Mouse (Mus musculus) kidney, postnatal 0 days (tissue): ENCODE measurements around the gene Gm10271. TPM values are rescaled to one million over a fixed set of nuclear protein-coding genes. Genes with fewer than 3 reads are reported as not detected.

Experiments used
- ATAC-seq: fragments of 200-750 bp; cut with Nextera tagmentation; replicated peaks from 2 replicates; pipeline ENCODE4 v1.8.0; 2017; ENCODE audit warnings: low read depth, moderate number of reproducible peaks, moderate TSS enrichment, moderate library complexity; ENCODE audit not compliant: low FRiP score
- DNase-seq: peaks from one replicate; pipeline ENCODE4 v3.0.0-alpha.2; 2016; ENCODE audit warnings: low spot score
- H3K27ac ChIP-seq: fragments of 300-500 bp; sonication (generic); 2 replicates; pipeline ENCODE4 v1.5.1; 2014; ENCODE audit warnings: mild to moderate bottlenecking
- H3K27me3 ChIP-seq: fragments of 300-500 bp; sonication (generic); 2 replicates; pipeline ENCODE4 v1.6.1; 2014; ENCODE audit warnings: low read length, mixed read lengths; ENCODE audit not compliant: insufficient read depth
- H3K36me3 ChIP-seq: fragments of 300-500 bp; sonication (generic); 2 replicates; pipeline ENCODE4 v1.6.1; 2014; ENCODE audit warnings: low read length, mixed read lengths; ENCODE audit not compliant: insufficient read depth
- H3K4me1 ChIP-seq: fragments of 300-500 bp; sonication (generic); replicated peaks from 2 replicates; pipeline ENCODE4 v1.6.1; 2014; ENCODE audit warnings: antibody characterized with exemption, low read length, mixed read lengths; ENCODE audit not compliant: insufficient read depth
- H3K4me2 ChIP-seq: fragments of 300-500 bp; sonication (generic); 2 replicates; pipeline ENCODE4 v1.6.1; 2014; ENCODE audit warnings: mild to moderate bottlenecking, low read length, moderate library complexity, mixed read lengths
- H3K4me3 ChIP-seq: fragments of 300-500 bp; sonication (generic); replicated peaks from 2 replicates; pipeline ENCODE4 v1.5.1; 2014; ENCODE audit warnings: low read depth, low read length
- H3K9ac ChIP-seq: fragments of 300-500 bp; sonication (generic); 2 replicates; pipeline ENCODE4 v1.6.1; 2014; ENCODE audit warnings: low read depth, low read length
- H3K9me3 ChIP-seq: fragments of 300-500 bp; sonication (generic); replicated peaks from 2 replicates; pipeline ENCODE4 v1.6.1; 2016; ENCODE audit warnings: low read length, inconsistent platforms, mixed read lengths
- CTCF ChIP-seq: IDR thresholded peaks from 2 replicates; pipeline ENCODE4 v1.5.1; 2016; ENCODE audit warnings: antibody characterized with exemption, low read depth, mild to moderate bottlenecking, moderate library complexity
- WGBS: fragments of 180-500 bp; shearing (Covaris S2); extraction: QIAGEN DNeasy Blood & Tissue Kit; methylation state at CpG from one replicate; pipeline ENCODE4 v1.1.7; 2014; 5-methylcytosine and 5-hydroxymethylcytosine counted together
- polyA plus RNA-seq: library from polyadenylated mRNA; unstranded; fragments of >200 nt; fragmentation: Nextera tagmentation; extraction: Ambion mirVana; gene quantifications from 2 replicates; pipeline ENCODE4 v1.2.1, GENCODE M21; 2015

Gm10271 gene
- polyA plus RNA-seq, 1 experiment from 2014 or later = not detected

- no peaks in the 10 kb centered on the region for H3K36me3 ChIP-seq
- DNase-seq = peak; percentile 45
- ATAC-seq = no peak; the same call in 1 of the 2 replicates
- H3K9ac ChIP-seq = no peak overlapping the region
- no peak overlapping the region for H3K4me3 ChIP-seq
- H3K27ac ChIP-seq = peak overlapping the region; percentile 57; the same call in 1 of the 2 replicates
- H3K4me1 ChIP-seq = no peaks in the 10 kb centered on the region
- H3K4me2 ChIP-seq = no peak overlapping the region
- no peak for TF ChIP-seq CTCF
- no peaks in the 10 kb centered on the region for H3K9me3 ChIP-seq
- 45% methylated on average over 5 of the region's 5 CpGs for WGBS
- no peaks in the 10 kb centered on the region for H3K27me3 ChIP-seq
These were observed 7.1 kb downstream of the Gm10271 start for GRCm38 (mm10) chr10:116965297-116965696.

- H3K9me3 ChIP-seq = no peaks in the 10 kb centered on the region
- no peak overlapping the region for H3K4me2 ChIP-seq
- no peak overlapping the region for H3K9ac ChIP-seq
- no peaks in the 10 kb centered on the region for H3K4me1 ChIP-seq
- no peak for TF ChIP-seq CTCF
- no peaks in the 10 kb centered on the region for H3K36me3 ChIP-seq
- no peak overlapping the region for H3K27ac ChIP-seq
- no peaks in the 10 kb centered on the region for H3K27me3 ChIP-seq
- no peak for DNase-seq
- ATAC-seq = no peak
- H3K4me3 ChIP-seq = no peak overlapping the region
- WGBS = 80% methylated on average over 4 of the region's 4 CpGs
These were observed 7.8 kb downstream of the Gm10271 start for GRCm38 (mm10) chr10:116964571-116964970.

DNA sequence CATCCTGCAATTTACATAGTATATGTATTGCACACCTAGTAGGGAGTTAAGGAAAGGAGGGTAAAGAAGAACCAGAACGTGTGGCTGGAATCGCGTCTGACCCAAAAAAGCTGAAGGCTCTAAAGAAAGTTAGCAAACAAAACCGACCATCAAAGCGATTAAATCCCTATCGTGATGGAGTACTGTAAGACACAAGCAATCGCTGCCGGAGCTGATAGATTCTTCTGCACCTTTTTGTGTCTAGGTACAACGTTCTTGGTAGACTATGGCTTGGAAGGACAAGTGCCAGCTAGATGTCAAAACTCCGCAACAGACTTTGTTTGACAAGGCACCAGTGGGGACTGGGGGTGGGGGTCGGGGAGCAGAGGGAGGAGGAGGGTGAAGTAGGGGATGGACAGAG lies 8.3 kb downstream of the Gm10271 start:
- Histone ChIP-seq H3K9ac (no peak overlapping the region), H3K9me3 (no peaks in the 10 kb centered on the region), H3K4me3 (no peak overlapping the region), H3K27me3 (no peaks in the 10 kb centered on the region), H3K4me2 (no peak overlapping the region), H3K36me3 (no peaks in the 10 kb centered on the region), H3K27ac (no peak overlapping the region), H3K4me1 (no peaks in the 10 kb centered on the region)
- 81% methylated on average over 11 of the region's 11 CpGs for WGBS
- ATAC-seq (no peak), DNase-seq (no peak)
- no peak for TF ChIP-seq CTCF

DNA sequence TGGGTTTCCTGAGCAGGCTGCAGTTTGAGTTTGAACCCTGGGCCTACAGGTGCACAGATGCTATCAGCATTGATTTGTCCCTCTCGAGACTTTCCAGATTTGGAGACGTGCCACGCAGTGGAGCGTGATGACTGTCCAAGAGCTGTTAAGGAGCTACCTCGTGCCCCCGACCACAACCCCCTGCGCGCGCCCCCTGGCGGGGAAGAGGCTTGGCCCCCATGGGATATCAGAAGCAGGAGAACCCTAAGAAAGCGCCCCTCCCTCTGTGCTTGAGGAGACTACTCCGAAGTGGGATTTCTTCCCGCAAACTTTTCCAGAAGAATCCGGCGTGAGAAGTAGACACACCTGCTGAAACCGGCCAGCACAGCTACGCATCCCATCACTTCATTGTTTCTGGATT lies 9.6 kb downstream of the Gm10271 start:
- Histone ChIP-seq H3K36me3 (no peaks in the 10 kb centered on the region), H3K4me2 (no peak overlapping the region), H3K27me3 (no peaks in the 10 kb centered on the region), H3K4me1 (no peaks in the 10 kb centered on the region), H3K9ac (no peak overlapping the region), H3K4me3 (no peak overlapping the region), H3K27ac (no peak overlapping the region), H3K9me3 (no peaks in the 10 kb centered on the region)
- TF ChIP-seq CTCF = peak; percentile 26; the same call in 1 of the 2 replicates
- 58% methylated on average over 17 of the region's 17 CpGs for WGBS
- no peak for DNase-seq
- no peak for ATAC-seq

DNA sequence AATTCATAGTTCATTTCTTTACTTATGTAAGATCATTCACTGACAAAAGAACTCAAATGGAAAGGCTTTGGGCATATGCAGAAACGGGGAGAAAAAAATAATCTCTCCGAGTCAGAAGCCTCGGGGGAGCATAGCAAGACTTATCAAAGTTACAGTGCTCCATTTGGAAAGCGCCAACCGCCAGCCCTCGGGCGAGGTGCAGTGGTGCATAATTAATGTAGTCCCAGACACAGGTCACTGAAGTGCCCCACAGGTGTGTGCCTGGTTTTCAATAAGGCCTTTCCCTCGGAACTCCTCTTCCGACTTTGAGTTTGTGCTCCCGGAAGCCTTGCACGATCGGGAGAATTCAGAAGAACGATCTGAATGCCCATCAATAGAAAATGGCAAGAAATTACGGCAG lies 10.3 kb downstream of the Gm10271 start:
- Histone ChIP-seq H3K4me1 (0 out of 2 replicates have a peak, but pooled peaks cover 4% of the 10 kb centered on the region), H3K9ac (no peak overlapping the region), H3K9me3 (no peaks in the 10 kb centered on the region), H3K36me3 (no peaks in the 10 kb centered on the region), H3K4me3 (no peak overlapping the region), H3K27ac (no peak overlapping the region), H3K27me3 (no peaks in the 10 kb centered on the region), H3K4me2 (no peak overlapping the region)
- 60% methylated on average over 14 of the region's 14 CpGs for WGBS
- DNase-seq = no peak
- ATAC-seq = no peak
- no peak for TF ChIP-seq CTCF

DNA sequence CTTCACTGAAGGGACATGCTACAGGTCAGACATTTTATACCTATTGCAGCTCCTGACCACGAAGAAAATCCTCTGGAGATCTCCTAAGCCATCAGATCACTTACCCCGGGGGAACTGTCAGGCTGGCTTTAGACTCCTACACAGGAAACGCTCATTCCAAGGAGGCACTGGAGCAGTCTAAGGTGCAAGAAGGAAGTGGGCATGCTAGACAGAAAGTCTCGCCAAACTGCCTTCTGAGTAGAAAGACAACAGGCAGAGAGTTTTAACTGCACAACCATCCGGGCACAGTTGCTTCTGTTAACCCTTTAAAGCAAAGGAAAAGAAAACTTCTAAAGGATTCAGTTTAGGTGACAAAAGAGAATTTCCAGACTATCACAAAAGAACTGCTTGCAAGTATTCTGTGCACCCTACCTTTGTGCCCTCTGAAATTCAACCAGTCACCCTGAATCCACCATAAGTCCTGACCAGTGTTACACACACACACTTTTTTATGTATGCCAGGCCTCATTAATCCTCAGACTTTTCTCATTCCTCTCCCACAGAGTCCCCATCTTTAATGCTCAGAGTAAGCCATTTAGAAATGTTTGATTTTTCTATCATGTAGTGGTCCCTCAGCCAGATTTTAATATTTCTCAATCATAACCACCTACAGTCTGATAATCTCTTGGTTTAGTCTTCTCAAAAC lies 14.4 kb downstream of the Gm10271 start:
- Histone ChIP-seq H3K4me2 (no peak overlapping the region), H3K36me3 (no peaks in the 10 kb centered on the region), H3K4me3 (no peak overlapping the region), H3K27ac (peak overlapping the region; percentile 65), H3K9me3 (no peaks in the 10 kb centered on the region), H3K27me3 (no peaks in the 10 kb centered on the region), H3K9ac (no peak overlapping the region), H3K4me1 (0 out of 2 replicates have a peak, but pooled peaks cover 4% of the 10 kb centered on the region)
- WGBS = 7% methylated on average over 5 of the region's 5 CpGs
- no peak for TF ChIP-seq CTCF
- DNase-seq (peak; percentile 71), ATAC-seq (peak; percentile 80)
